Comparison of ENCODE assay signal across 23 mouse cellular contexts in the genomic region with DNA sequence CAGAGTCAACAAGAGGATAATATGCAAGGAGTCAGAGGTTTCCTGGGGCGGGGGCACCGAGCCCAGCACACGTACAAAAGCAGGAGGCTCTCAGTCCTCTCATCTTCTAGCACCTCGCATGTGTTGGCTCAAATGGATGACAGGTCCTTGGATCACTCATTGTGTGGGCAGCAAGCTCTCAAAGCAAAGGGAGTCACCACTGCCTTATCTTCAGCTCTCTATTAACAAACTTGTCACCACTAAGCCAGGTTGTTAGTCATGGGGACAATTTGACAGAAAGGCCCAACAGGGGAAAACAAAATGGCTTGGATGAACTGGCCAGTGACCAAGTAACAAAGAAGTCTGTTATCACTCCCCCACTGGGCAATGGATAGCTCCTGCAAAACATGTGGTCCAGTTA.
DNase-seq lines count a peak whose midpoint lies in the region; ATAC-seq and TF ChIP-seq lines count a peak whose summit lies in the region.
"Had no signal": no experiment of that assay in that cellular context is flagged by ENCODE, and none has a peak within 500 bp of the region (broad histone marks: within the 10 kb centered on the region; RNA-seq: fewer than 3 reads in every experiment).

No protein-coding gene starts in this region.

- peak; percentile 77; the same call in 1 of the 2 replicates for TF ChIP-seq EP300 in heart, postnatal 0 days (IDR thresholded peaks at IDR 0.05; ENCODE audit: low read depth)

- H3K9ac ChIP-seq in heart, embryonic 11.5 days (ENCODE audit: low read depth, low read length), result no peak overlapping the region
- no peak overlapping the region for H3K9ac ChIP-seq in heart, postnatal 0 days (replicated peaks; ENCODE audit: low read depth, low read length)
- H3K9ac ChIP-seq: embryonic facial prominence, embryonic 12.5 days; hindbrain, embryonic 14.5 days had no signal

- WGBS in heart, embryonic 11.5 days (ENCODE audit: insufficient replicate concordance), result 20% methylated on average over 4 of the region's 4 CpGs
- WGBS in heart, postnatal 0 days, result 16% methylated on average over 4 of the region's 4 CpGs

- no peak overlapping the region for H3K27ac ChIP-seq in heart, embryonic 11.5 days (ENCODE audit: low read depth, low read length)
- H3K27ac ChIP-seq in heart, postnatal 0 days (ENCODE audit: low read depth), result no peak overlapping the region
- H3K27ac ChIP-seq: embryonic facial prominence, embryonic 12.5 days; hindbrain, embryonic 10.5 days; hindbrain, embryonic 14.5 days had no signal

- H3K27me3 ChIP-seq in heart, embryonic 11.5 days (ENCODE audit: control insufficient read depth, insufficient read depth, low read length), result peaks cover 57% of the 10 kb centered on the region
- peaks cover 87% of the 10 kb centered on the region for H3K27me3 ChIP-seq in heart, postnatal 0 days (ENCODE audit: control insufficient read depth, insufficient read depth, low read length)
- H3K27me3 ChIP-seq: embryonic facial prominence, embryonic 12.5 days had no signal

- TF ChIP-seq CTCF in heart, postnatal 0 days (IDR thresholded peaks at IDR 0.05; ENCODE audit: low read depth), result no peak

- H3K4me3 ChIP-seq in heart, embryonic 11.5 days (ENCODE audit: low read depth, low read length), result no peak overlapping the region
- H3K4me3 ChIP-seq in heart, postnatal 0 days (ENCODE audit: low read depth, low read length), result no peak overlapping the region
- H3K4me3 ChIP-seq: embryonic facial prominence, embryonic 12.5 days; hindbrain, embryonic 10.5 days had no signal

- H3K36me3 ChIP-seq in heart, embryonic 11.5 days (ENCODE audit: control insufficient read depth, insufficient read depth, low read length), result no peaks in the 10 kb centered on the region
- H3K36me3 ChIP-seq in heart, postnatal 0 days (replicated peaks; ENCODE audit: control insufficient read depth, insufficient read depth, low read length), result no peaks in the 10 kb centered on the region
- H3K36me3 ChIP-seq: embryonic facial prominence, embryonic 12.5 days; G1E; hindbrain, embryonic 10.5 days had no signal

- ATAC-seq in heart, embryonic 11.5 days (replicated peaks; ENCODE audit: insufficient number of reproducible peaks, low FRiP score, low TSS enrichment), result no peak
- peak; percentile 93 for ATAC-seq in heart, postnatal 0 days (ENCODE audit: insufficient read depth, low read depth)
- ATAC-seq: CD4-positive, CD25-positive, alpha-beta regulatory T cell, adult 4 months; forebrain, embryonic 16.5 days; intestine, embryonic 16.5 days had no signal

- H3K4me2 ChIP-seq in heart, embryonic 11.5 days, result no peak overlapping the region
- no peak overlapping the region for H3K4me2 ChIP-seq in heart, postnatal 0 days (ENCODE audit: low read depth, low read length)
- H3K4me2 ChIP-seq: embryonic facial prominence, embryonic 12.5 days; hindbrain, embryonic 14.5 days had no signal

- DNase-seq in heart, adult 11 months, result peak; percentile 93
- peak; percentile 9 to 20 for DNase-seq in urinary bladder, postnatal 36 days (ENCODE audit: low spot score in 2 of 2)
- DNase-seq in urinary bladder, postnatal 10 days (ENCODE audit: low spot score), result no peak
- DNase-seq in heart, postnatal 0 days (ENCODE audit: low spot score), result peak; percentile 88
- peak; percentile 40 for DNase-seq in heart, postnatal 4 days
- no peak for DNase-seq in spleen, postnatal 14 days (ENCODE audit: low spot score in 2 of 2)
- no peak for DNase-seq in left cerebral cortex, adult 11 months (ENCODE audit: low spot score)
- DNase-seq: adrenal gland, postnatal 10 days; B cell, adult 2 months; cerebellum, adult 11 months; cerebellum, adult 8-10 months; cerebellum, postnatal 14 days; embryo, embryonic 11 days; gastrocnemius, postnatal 10 days; kidney, adult 2 months had no signal

- H3K4me1 ChIP-seq in heart, embryonic 11.5 days (ENCODE audit: control insufficient read depth, insufficient read depth, low read length), result no peaks in the 10 kb centered on the region
- H3K4me1 ChIP-seq in heart, postnatal 0 days (ENCODE audit: control insufficient read depth, insufficient read depth), result peaks cover 7% of the 10 kb centered on the region; the same call in 1 of the 2 replicates
- H3K4me1 ChIP-seq: embryonic facial prominence, embryonic 12.5 days; hindbrain, embryonic 10.5 days had no signal

- no peaks in the 10 kb centered on the region for H3K9me3 ChIP-seq in heart, embryonic 11.5 days (replicated peaks; ENCODE audit: control insufficient read depth, low read length)
- no peaks in the 10 kb centered on the region for H3K9me3 ChIP-seq in heart, postnatal 0 days (replicated peaks; ENCODE audit: control insufficient read depth, low read length)
- H3K9me3 ChIP-seq: embryonic facial prominence, embryonic 12.5 days; G1E; hindbrain, embryonic 10.5 days had no signal

Comparison
In these comparisons a context has a peak if more than half of its experiments do, and no peak if none do; other contexts are left out.
1. DNase-seq: peak in heart, adult 11 months (single experiment), urinary bladder, postnatal 36 days (2 of 2), heart, postnatal 0 days (single experiment) and heart, postnatal 4 days (single experiment); none in urinary bladder, postnatal 10 days (single experiment), spleen, postnatal 14 days (0 of 2) and left cerebral cortex, adult 11 months (single experiment).